Mouse (Mus musculus) erythroblast, adult 5-6 weeks (primary cell): ENCODE measurements around the gene Msmp. TPM values are rescaled to one million over a fixed set of nuclear protein-coding genes. Genes with fewer than 3 reads are reported as not detected.

Experiments
- ATAC-seq: replicated peaks from 2 replicates; pipeline ENCODE4 v1.8.0; 2016; ENCODE audit warnings: moderate number of reproducible peaks, mild to moderate bottlenecking, moderate TSS enrichment, inconsistent platforms; ENCODE audit not compliant: poor library complexity, low FRiP score, severe bottlenecking
- total RNA-seq, 2 experiments: library from RNA; stranded (forward) in 1 of 2; stranded (reverse) in 1 of 2; fragments of 150-400 nt in 1 of 2; fragments of 200-764, 138-1000 nt in 1 of 2; gene quantifications; 2 replicates each; pipeline versions ENCODE4 v1.2.3 to v1.2.4; 2015 to 2017; ENCODE audit warnings: low replicate concordance in 2 of 2

Gene Msmp
- not detected in 2 replicates for total RNA-seq (2015; ENCODE audit: low replicate concordance)
- total RNA-seq (2017; ENCODE audit: low replicate concordance): not detected in 2 replicates

DNA sequence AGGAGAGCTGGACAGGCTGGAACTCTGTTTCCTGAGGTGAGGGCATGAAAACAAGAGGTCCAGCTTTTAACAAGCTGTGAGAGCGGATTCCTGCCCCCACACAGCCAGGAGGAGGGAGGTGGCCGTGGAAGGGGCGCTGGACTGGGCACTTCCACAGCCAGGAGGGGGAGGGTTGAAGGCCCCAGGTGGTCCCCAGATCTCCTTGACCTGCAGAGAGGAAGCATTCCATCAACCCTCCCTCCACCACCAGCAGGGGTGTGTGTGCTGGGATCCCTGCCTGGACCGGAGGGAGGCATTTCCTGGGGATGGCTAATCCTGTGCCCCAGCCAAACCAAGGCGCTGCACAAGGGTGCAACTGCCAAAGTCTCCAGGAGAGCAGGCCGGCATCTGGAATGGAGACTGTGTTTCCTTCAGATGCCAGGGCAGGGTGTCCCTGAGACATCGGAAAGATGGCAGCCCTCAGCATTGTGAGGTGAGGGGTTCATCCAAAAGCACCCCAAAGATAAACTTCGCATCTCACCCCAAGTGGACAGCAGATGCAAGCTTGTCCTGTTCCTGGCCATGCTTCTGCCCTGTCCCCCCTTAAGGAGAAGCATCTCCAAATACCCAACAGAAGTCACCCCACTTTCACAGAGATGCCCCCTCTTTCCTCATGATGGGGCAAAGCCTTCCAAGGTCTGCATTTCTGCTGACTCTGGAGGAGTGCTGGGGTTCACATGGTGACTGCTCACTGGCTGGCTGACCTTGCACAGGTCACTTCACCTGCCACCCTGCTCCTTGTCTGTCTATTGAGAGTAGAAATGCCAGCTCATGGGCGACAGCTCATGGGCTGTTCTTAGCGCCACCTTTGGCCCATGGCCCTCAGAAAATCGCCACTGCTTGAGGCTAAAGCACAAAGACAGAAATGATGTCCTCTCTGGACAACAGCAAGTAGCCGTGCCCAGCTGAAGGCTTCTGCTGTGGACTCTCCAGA lies at the start of gene Msmp:
Msmp (minus strand) TSS at position 51 of the 973 bp plus-strand sequence.
- ATAC-seq: no peak

DNA sequence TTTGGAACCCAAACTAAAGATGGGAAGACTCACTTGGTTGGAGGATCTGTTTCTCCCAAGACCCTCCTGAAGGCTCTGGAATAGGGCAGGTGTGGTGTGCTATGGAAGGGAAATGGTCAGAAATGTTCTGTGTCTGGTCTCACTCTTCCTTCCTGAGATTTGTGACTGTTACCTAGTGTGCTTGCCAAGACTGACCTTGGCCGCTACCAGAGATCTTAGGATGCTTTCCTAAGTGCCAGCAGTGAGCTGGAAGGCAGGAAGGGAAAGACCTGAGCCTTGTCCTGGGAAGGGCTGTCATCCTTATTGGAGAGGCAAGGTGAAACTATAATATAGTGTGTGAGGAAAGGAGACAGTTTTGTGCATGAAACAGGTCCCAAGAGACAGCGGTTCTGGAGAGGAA lies 49.4 kb upstream of the Msmp start:
- no peak for ATAC-seq

DNA sequence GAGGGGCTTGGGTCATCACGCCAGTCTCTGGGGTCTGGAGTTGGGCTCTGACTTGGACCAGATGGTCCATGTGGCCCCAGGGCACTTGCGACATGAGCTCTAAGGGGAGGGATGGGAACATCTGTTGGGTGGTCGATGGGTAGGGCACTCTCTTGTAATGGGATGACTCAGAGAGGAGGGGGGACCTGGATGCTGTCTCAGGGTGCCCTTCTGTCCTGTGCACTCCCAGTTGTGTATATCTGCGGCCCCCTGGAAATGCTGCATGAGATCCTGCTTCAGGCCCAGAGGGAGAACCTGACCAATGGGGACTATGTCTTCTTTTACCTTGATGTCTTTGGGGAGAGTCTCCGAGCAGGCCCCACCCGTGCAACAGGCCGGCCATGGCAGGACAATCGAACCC lies 49.0 kb upstream of the Msmp start:
- no peak for ATAC-seq

DNA sequence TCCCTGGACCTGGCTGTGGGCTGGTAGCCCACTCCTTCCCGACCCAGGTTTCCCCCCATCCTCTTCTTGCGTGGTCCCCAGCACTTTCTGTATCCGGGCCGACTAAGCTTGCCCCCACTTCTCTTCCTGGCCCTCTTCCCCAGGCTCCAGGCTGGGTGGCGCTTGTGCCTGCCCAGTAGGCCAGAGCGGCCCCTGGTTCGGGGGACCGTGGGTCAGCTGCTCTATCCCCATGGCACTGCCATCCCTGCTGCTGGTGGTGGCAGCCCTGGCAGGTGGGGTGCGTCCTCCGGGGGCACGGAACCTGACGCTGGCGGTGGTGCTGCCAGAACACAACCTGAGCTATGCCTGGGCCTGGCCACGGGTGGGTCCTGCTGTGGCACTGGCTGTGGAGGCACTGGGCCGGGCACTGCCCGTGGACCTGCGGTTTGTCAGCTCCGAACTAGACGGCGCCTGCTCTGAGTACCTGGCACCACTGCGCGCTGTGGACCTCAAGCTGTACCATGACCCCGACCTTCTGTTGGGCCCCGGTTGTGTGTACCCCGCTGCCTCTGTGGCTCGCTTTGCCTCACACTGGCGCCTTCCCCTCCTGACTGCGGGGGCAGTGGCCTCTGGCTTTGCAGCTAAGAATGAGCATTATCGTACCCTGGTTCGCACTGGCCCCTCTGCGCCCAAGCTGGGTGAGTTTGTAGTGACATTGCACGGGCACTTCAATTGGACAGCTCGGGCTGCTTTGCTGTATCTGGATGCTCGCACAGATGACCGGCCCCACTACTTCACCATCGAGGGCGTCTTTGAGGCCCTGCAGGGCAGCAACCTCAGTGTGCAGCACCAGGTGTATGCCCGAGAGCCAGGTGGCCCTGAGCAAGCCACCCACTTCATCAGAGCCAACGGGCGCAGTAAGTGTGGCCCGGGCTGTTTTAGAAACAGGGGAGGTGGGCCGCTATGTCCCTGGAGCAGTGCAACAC lies 47.9 kb upstream of the Msmp start:
- ATAC-seq: no peak

DNA sequence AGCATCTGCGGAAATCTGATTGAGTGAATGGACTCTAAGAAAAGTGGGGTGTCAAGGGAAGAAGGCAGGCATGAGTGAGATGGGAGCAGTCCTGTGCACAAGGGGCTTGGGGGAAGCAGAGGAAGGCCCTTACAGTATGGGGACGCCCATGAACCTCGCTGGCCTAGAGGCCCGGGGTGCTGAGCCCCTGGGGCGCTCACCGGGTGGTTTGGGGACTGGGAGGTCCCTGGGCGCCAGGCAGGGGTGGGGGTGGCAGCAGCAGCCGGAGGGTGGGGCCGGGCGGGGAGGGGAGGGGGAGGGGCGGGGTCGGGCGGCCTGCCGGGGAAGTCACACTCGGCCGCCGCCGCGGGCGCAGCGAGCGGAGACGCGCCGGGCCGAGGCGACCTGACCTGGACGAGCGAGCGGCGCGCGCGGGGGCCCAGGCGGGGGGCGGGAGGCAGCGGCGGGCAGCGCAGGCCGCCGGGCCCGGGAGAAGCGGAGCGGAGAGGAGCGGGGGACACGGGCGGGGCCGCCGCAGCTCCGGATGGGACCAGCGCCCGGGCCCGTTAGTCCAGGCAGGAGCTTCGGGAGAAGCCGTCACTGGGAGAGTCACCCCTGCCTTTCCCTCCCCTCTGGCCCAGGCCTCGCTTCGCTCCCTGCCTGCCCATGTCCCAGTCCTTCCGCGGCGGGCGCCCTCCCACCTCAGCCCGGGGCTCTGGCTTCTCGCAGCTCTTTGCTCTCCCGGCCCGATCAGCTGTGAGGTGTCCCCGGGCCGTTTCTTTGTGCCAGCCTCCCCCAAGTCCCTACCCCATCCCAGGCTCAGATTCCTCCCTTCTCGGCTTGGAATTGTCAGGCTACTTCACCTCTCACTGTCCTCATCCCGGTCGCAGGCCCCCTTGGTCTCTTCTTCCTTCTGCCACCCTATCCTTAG lies 47.0 kb upstream of the Msmp start, which contains the start of gene Npr2:
Npr2 (plus strand) TSS at position 890 of the 910 bp plus-strand sequence.
- no peak for ATAC-seq

DNA sequence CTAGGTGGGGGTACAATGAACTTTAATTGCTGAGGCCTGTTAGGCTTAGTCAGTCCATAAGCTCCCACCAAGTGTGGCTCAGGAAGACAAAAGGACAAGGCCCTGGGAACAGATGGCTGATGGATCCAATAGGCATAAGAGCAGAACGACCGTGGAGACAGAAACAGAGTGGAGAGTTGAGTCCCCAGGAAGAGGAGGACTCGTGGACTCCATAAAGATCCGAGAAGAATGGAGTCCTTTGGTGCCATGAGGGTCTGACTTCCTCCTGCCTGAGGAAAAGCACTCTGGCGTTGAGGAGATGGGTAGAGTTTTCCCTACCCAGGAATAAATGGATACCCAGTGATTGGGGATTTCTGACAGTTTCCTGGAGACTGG lies 46.4 kb upstream of the Msmp start:
- no peak for ATAC-seq

DNA sequence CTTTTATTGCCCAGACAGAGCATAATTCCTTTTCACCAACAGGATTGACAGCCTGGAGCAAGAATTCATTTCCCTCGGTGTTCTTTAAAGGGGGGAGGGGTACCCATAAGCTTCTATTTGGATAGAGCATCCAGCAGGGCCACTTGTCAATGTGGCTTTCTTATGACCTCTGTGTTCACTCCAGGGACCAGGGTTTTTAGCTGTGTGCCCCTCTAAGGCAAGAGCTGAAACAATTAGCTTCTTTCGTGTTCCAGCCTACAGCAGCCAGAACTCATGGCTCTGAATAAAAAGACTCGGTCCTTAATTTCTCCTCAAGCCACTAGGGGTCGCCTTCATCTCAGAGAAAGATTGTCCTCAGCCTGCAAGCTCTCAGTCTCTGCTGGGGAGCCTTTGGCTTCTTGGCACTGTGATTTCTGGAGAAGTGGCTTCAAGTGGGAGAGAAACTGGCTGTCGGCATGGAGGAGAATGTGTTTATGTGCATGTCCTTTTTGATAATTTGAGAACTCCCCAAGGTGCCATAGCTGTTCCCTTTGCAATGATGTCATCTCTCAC lies 45.8 kb upstream of the Msmp start:
- peak; percentile 81 for ATAC-seq

DNA sequence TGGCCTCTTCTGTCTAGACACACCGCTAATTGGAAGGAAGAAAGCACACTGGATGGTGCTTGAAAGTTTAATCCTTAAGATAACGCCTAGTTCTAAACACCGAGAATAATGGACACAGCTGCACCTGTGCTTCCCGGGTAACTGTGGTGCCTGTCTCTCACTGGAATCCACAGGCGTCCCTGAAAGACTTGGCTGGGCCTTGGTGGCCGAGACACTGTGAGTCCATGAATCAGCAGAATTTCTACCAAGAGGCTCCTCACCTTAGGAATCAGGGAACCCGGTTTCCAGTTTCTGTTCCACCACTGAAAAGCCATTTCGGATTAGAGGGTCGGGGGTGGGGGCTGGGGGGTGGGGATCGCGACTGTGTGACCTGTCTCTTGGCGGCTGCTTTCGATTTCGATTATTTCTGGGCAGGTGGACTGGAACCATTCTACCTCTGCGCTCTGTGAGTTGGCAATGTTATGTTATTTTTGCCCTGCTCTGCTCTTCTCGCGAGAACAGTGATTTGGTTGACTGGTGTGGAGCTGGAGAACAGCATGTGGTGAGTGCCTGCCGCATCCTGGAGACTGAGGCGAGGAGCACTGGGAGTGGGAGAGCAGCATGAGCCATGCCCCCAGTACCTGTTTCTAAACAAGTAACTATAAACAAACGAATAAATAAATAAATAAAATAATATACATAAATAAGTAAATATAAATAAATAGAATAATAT lies 45.0 kb upstream of the Msmp start:
- ATAC-seq: no peak; the same call in 1 of the 2 replicates

DNA sequence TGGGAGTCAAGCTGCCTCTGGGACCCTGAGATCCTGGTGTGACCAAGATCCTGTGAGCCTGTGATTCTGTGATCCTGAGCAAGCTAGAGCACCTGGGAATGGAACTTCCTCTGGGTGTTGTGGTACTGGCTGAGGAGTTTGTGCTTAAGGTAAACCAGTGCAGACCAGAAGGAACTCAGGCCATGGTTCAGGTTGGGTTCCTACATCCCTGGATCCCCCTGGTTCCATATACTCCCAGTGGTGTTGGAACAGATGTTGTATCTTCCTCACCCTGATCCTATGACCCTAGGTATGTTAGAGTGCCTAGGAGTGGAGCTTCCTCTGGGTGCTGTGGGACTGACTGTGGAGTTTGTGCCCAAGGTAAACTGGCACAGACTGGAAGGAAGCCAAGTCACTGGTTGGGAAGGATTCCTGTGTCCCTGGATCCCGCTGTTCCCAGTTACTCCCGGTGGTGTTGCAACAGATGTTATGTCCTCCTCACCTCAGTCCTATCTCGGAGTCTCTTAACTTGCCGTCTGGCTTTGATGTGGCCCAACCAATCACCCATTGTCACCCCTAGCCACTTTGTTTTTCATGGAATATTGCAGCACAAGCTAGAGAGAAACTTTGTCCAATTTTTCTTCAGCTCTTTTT lies 36.0 kb upstream of the Msmp start:
- ATAC-seq: no peak

DNA sequence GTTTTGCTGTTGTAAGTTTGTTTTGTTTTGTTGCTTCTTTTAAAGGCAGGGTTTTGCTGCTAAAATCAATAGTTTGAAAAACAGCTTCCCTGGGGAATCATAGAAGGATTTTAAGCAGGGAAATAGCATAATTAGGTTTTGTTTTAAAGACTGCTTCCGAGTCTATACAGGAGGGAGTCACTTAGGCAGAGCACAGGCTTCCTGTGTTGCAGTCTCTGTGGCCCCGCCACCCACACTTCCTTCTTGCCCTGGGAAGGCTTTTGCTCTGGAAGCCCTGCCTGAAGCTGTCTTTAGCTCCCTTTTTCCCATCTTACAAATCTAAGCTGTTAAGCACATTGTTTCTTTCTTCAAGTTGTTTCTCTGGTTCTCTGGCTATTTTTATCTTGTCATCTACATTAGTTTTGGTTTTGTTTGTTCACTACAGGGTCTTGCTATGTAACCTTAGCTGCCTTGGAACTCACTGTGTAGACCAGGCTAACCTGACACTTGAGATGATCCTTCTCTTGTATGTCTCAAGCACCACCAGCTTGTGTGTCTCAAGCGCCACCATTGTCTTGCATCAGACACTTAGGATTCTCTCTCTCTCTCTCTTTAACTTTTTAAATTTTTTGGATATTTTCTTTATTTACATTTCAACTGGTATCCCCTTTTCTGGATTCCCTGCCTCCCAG lies 28.9 kb upstream of the Msmp start:
- ATAC-seq: peak; percentile 72

DNA sequence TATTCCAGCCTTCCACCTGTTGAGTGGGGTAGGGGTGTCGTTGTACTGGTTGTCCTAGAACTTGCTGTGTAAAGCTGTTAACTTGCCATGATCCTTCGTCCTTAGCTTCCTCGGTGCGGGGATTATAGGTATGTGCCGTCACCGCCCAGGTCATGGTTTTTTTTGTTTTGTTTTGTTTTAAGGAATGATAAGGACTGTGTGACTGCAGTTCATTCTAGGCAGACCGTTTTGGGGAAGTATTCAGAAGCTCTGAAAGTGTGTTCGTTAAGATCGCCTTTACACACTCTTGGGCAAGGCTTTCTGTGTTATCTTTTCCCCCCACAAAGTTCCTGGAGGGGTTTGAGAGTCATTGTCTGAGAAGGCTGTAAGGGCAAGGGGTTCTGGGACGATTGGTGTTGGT lies 28.2 kb upstream of the Msmp start:
- peak; percentile 57; the same call in 1 of the 2 replicates for ATAC-seq

DNA sequence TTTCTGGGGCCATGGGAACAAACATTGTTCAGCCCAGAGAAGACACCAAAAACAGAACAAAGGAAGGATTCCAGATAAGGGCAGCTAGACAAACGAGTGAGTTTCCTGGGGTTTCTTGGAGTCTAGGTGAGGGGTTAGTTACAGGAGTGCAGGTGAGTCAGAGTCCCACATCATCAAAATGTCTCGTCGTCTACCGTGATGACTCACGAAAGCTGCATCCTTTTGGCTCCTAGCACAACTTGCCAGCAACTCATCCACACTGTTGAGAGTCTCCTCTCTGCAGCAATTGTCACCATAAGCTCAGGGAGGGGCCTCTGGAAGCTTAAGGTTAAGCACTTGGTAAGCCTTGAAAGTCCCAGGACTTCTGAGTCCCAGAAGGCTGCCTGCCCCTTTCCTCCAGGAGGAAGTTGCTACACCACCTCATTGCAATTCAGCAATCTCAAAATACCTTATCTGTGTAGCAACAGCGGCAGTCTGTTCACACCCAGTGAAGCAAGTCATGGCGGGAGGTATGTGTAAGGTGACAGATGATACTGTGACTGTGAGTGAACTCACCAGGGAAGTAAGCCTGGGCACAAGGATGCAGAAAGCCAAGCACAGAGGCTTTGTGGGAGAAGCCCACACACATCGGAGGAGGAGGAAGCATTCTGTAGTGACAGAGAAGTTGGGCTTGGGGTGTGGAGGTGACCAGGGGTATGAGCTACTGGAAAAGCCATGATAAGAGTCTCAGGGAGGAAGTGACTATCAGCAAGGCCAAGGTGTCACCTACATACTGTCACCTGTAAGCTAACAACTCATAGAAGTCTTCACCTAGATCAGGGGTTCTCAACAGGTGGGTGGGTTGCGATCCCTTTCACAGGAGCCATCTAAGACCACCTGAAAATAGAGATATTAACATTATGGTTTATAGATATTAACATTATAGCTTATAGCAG lies 20.7 kb upstream of the Msmp start:
- ATAC-seq: peak; percentile 96

DNA sequence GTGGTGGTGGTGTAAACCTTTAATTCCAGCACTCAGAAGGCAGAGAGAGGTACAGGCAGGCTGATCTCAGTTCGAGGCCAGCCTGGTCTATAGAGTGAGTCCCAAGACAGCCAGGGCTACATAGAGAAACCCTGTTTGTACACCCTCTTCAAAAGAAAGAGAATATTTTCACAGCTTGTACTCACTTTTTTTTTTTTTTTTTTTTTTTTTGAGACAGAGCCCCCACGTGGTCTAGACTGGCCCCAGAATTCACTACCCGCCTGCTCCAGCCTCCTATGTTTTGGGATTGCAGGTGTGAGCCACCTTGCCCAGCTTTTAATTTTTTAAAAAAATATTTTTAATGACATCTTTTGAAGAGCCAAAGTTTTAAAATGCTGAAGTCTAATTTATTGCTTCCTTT lies 19.8 kb upstream of the Msmp start:
- ATAC-seq: no peak

DNA sequence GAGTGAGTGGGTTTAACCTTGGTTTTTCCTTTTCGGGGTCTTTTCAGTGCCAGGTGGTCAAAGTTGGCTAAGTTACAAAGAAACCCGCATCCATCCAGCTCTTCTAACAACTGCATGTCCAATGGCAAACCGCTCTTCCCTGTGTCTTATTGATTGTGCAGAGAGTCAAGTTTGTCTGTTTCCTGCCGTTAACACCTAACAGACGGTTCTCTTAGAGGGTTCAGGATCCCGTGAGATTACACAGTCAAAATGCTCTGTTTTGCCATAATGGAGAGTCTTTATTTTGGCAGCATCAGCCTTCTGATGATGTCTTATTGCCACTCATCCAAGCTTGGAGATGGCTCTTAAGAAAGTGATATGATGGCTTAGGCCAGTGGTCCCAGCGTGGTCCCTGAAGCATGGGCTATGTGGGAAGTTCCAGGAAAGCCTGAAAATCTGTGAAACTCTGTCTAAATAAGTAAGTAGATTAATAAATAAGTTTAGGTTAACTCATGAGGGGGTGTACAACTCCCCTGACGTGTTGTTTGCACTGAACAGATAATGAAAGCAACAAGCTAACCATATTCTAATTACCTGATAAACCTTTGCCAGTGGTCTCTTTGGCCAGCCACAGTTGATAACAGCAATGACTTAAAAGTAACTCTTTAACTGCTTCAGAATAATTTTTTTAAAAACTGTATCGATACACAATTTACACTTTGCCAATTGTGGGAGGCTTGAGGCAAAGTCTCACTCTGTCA lies 16.1 kb upstream of the Msmp start:
- no peak for ATAC-seq

DNA sequence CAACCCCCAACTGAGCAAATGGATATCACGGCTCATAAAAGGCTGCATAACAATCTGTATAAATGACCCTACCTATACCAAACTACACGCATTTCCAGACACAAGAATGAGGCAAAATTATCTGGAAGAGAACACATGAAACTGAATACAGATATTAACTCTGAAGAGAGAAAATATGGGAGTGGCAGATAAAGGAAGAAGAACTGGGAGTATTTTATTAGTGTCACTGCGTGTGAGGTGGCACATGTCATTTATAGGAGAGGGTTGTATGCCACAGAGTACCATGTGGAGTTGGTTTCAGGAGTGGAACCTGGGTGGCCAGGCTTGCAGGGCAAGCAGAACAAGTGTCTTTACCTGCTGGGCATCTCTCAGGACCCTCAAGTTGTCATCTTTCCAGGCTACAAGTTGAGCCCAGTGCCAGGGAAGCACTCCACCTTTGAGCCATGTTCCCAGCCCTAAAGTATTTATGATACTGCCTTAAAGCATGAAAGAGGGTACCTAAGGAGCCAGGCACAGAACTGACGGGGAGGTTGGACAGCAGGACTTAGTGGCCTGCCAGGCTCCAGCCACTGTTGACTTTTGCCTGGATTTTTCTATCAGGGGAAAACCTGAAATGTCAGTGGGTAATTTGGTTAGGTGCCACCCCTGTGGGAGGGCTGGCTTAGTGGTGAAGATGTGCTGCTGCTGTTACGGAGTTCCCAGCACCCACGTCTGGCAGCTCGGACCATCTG lies 14.5 kb upstream of the Msmp start:
- ATAC-seq: peak; percentile 51
